Mouse (Mus musculus) bone marrow macrophage, adult 2 months (primary cell): ENCODE data around the gene B3gnt6.

Experiments
- CTCF ChIP-seq: IDR thresholded peaks from 2 replicates; pipeline ENCODE4 v1.5.1; 2012; ENCODE audit warnings: low read depth, mild to moderate bottlenecking, low read length, moderate library complexity
- POLR2A ChIP-seq: IDR thresholded peaks from 2 replicates; pipeline ENCODE4 v1.6.1; 2012; ENCODE audit warnings: mild to moderate bottlenecking, low read depth, low read length, borderline replicate concordance

- TF ChIP-seq POLR2A (no peak), CTCF (no peak)
Measured at GRCm38 (mm10) chr7:98188238-98188637, 11.0 kb downstream of the B3gnt6 start.
